Mouse (Mus musculus): ENCODE measurements around the gene Cks1brt. TPM values are rescaled to one million over a fixed set of nuclear protein-coding genes. Genes with fewer than 3 reads are reported as not detected.

Cks1brt gene
- total and polyA plus RNA-seq, 3 experiments = not detected

DNA sequence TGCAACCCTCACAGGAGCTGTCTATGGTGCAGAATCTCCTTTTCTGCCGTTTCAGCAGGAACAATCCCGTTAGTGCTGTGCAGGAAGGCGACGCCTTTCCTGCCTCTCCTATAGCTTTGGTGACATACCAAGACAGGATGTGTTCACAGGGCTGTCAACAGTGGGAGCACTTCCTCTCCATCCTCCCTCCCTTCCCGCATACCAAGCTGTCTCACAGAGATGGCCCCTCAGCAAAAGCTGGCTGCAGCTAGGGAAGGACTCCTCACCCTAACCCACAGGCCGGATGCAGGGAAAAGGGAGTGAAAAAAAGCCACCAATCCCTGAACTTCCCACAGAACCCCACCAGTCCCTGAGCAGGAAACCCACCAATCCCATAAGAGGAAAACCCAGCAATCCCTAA, 69.3 kb downstream of the Cks1brt start:
- H3K9ac ChIP-seq (ENCODE audit: insufficient read depth, low read depth) = no peak overlapping the region
- H3K27me3 ChIP-seq (replicated peaks) = peaks cover 36% of the 10 kb centered on the region
- no peak for DNase-seq (ENCODE audit: extremely low read depth)
- H3K79me2 ChIP-seq (replicated peaks; ENCODE audit: control insufficient read depth, extremely low read depth, insufficient read depth, poor library complexity, severe bottlenecking) = no peaks in the 10 kb centered on the region
- no peak overlapping the region for H3K27ac ChIP-seq (ENCODE audit: insufficient read depth, low read depth)
- in situ Hi-C loops (cut with MboI; ENCODE audit: low pct_ligation_motif_present, low pct_unique_long_range_greater_than_20kb, low sequenced_read_pairs) (no loop called here), dilution Hi-C loops (cut with MboI; ENCODE audit: extremely low pct_ligation_motif_present, extremely low pct_unique_long_range_greater_than_20kb, low sequenced_read_pairs) (no loop called here)
- no peak overlapping the region for H3K4me3 ChIP-seq (replicated peaks in 1 of 3; ENCODE audit: low read depth in 2 of 3, low read length in 2 of 3, poor library complexity in 1 of 3)
- H3K4me1 ChIP-seq (ENCODE audit: control insufficient read depth in 1 of 2, insufficient read depth in 2 of 2) = 0 out of 4 replicates have a peak, but pooled peaks cover 0 to 2% of the 10 kb centered on the region in 2 experiments
- TF ChIP-seq NRF1 (IDR thresholded peaks at IDR 0.05; ENCODE audit: low read depth, low read length) (no peak), RAD21 (IDR thresholded peaks at IDR 0.05; ENCODE audit: low read depth, low read length) (no peak), POLR2AphosphoS2 (IDR thresholded peaks at IDR 0.05; ENCODE audit: low read depth, low read length) (no peak)
- no peaks in the 10 kb centered on the region for H3K36me3 ChIP-seq (replicated peaks in 1 of 2; ENCODE audit: control insufficient read depth in 1 of 2, insufficient read depth in 1 of 2, low read length in 1 of 2)
- no peak overlapping the region for H3K4me2 ChIP-seq (ENCODE audit: insufficient read depth, low read depth, poor library complexity, severe bottlenecking)
- peaks cover 4% of the 10 kb centered on the region for H3K9me3 ChIP-seq (replicated peaks; ENCODE audit: low read length)

Other genes with a start within 250 kb of the Cks1brt start
Only the 20 nearest of the 24 such genes appear.
- 0.17 and 0.21 TPM in 2 replicates for gene Rtbdn, start 204.9 kb upstream of the Cks1brt start, total RNA-seq (2012; rRNA removed)
- gene Rtbdn, start 204.9 kb upstream of the Cks1brt start, total RNA-seq (2014; rRNA removed) = not detected in 2 replicates
- gene Rtbdn, start 204.9 kb upstream of the Cks1brt start, polyA plus RNA-seq (2012; ENCODE audit: insufficient read length, low read depth) = 0.93 and 1.8 TPM in 2 replicates
- gene Gm49661, start 182.5 kb upstream of the Cks1brt start, total RNA-seq (2012; rRNA removed) = 1.8 and 3.1 TPM in 2 replicates
- not detected in 2 replicates for gene Gm49661, start 182.5 kb upstream of the Cks1brt start, total RNA-seq (2014; rRNA removed)
- not detected in 2 replicates for gene Gm49661, start 182.5 kb upstream of the Cks1brt start, polyA plus RNA-seq (2012; ENCODE audit: insufficient read length, low read depth)
- 218 and 231 TPM in 2 replicates for gene Prdx2, start 182.3 kb upstream of the Cks1brt start, total RNA-seq (2012; rRNA removed)
- 231 and 232 TPM in 2 replicates for gene Prdx2, start 182.3 kb upstream of the Cks1brt start, total RNA-seq (2014; rRNA removed)
- 158 and 159 TPM in 2 replicates for gene Prdx2, start 182.3 kb upstream of the Cks1brt start, polyA plus RNA-seq (2012; ENCODE audit: insufficient read length, low read depth)
- 104 and 115 TPM in 2 replicates for gene Rnaseh2a, start 182.2 kb upstream of the Cks1brt start, total RNA-seq (2012; rRNA removed)
- gene Rnaseh2a, start 182.2 kb upstream of the Cks1brt start, total RNA-seq (2014; rRNA removed) = 71.6 and 76.2 TPM in 2 replicates
- gene Rnaseh2a, start 182.2 kb upstream of the Cks1brt start, polyA plus RNA-seq (2012; ENCODE audit: insufficient read length, low read depth) = 83.1 and 88.1 TPM in 2 replicates
- gene Junb, start 173.2 kb upstream of the Cks1brt start, total RNA-seq (2012; rRNA removed) = 226 and 342 TPM in 2 replicates
- gene Junb, start 173.2 kb upstream of the Cks1brt start, total RNA-seq (2014; rRNA removed) = 175 and 217 TPM in 2 replicates
- gene Junb, start 173.2 kb upstream of the Cks1brt start, polyA plus RNA-seq (2012; ENCODE audit: insufficient read length, low read depth) = 63.4 and 66.4 TPM in 2 replicates
- gene Hook2, start 161.3 kb upstream of the Cks1brt start, total RNA-seq (2012; rRNA removed) = 17.6 and 24.7 TPM in 2 replicates
- gene Hook2, start 161.3 kb upstream of the Cks1brt start, total RNA-seq (2014; rRNA removed) = 7.1 TPM in 2 replicates
- gene Hook2, start 161.3 kb upstream of the Cks1brt start, polyA plus RNA-seq (2012; ENCODE audit: insufficient read length, low read depth) = 9.8 and 11.7 TPM in 2 replicates
- gene Best2, start 137.4 kb upstream of the Cks1brt start, total RNA-seq (2012; rRNA removed) = 0.21 TPM in 1 of 2 replicates, not detected in the other
- gene Best2, start 137.4 kb upstream of the Cks1brt start, total RNA-seq (2014; rRNA removed) = not detected in 2 replicates
- 0.23 TPM in 1 of 2 replicates, not detected in the other for gene Best2, start 137.4 kb upstream of the Cks1brt start, polyA plus RNA-seq (2012; ENCODE audit: insufficient read length, low read depth)
- gene Asna1, start 126.6 kb upstream of the Cks1brt start, total RNA-seq (2012; rRNA removed) = 109 and 125 TPM in 2 replicates
- 108 and 119 TPM in 2 replicates for gene Asna1, start 126.6 kb upstream of the Cks1brt start, total RNA-seq (2014; rRNA removed)
- 127 and 132 TPM in 2 replicates for gene Asna1, start 126.6 kb upstream of the Cks1brt start, polyA plus RNA-seq (2012; ENCODE audit: insufficient read length, low read depth)
- gene Trir, start 125.1 kb upstream of the Cks1brt start, total RNA-seq (2012; rRNA removed) = 151 and 202 TPM in 2 replicates
- gene Trir, start 125.1 kb upstream of the Cks1brt start, total RNA-seq (2014; rRNA removed) = 190 and 209 TPM in 2 replicates
- gene Trir, start 125.1 kb upstream of the Cks1brt start, polyA plus RNA-seq (2012; ENCODE audit: insufficient read length, low read depth) = 185 and 244 TPM in 2 replicates
- 48.0 and 50.4 TPM in 2 replicates for gene Tnpo2, start 115.0 kb upstream of the Cks1brt start, total RNA-seq (2012; rRNA removed)
- gene Tnpo2, start 115.0 kb upstream of the Cks1brt start, total RNA-seq (2014; rRNA removed) = 36.3 and 41.2 TPM in 2 replicates
- 45.1 and 57.0 TPM in 2 replicates for gene Tnpo2, start 115.0 kb upstream of the Cks1brt start, polyA plus RNA-seq (2012; ENCODE audit: insufficient read length, low read depth)
- gene Fbxw9, start 91.9 kb upstream of the Cks1brt start, total RNA-seq (2012; rRNA removed) = 14.1 and 21.9 TPM in 2 replicates
- gene Fbxw9, start 91.9 kb upstream of the Cks1brt start, total RNA-seq (2014; rRNA removed) = 6.4 and 7.3 TPM in 2 replicates
- gene Fbxw9, start 91.9 kb upstream of the Cks1brt start, polyA plus RNA-seq (2012; ENCODE audit: insufficient read length, low read depth) = 10.4 and 11.7 TPM in 2 replicates
- not detected in 2 replicates for gene Gm5741, start 83.9 kb upstream of the Cks1brt start, total RNA-seq (2012; rRNA removed)
- not detected in 2 replicates for gene Gm5741, start 83.9 kb upstream of the Cks1brt start, total RNA-seq (2014; rRNA removed)
- gene Gm5741, start 83.9 kb upstream of the Cks1brt start, polyA plus RNA-seq (2012; ENCODE audit: insufficient read length, low read depth) = 1.0 TPM in 1 of 2 replicates, not detected in the other
- gene Dhps, start 80.2 kb upstream of the Cks1brt start, total RNA-seq (2012; rRNA removed) = 44.7 and 66.4 TPM in 2 replicates
- 60.1 and 64.6 TPM in 2 replicates for gene Dhps, start 80.2 kb upstream of the Cks1brt start, total RNA-seq (2014; rRNA removed)
- 77.3 and 88.5 TPM in 2 replicates for gene Dhps, start 80.2 kb upstream of the Cks1brt start, polyA plus RNA-seq (2012; ENCODE audit: insufficient read length, low read depth)
- gene Wdr83os, start 71.2 kb upstream of the Cks1brt start, total RNA-seq (2012; rRNA removed) = 34.3 and 40.9 TPM in 2 replicates
- 38.5 and 43.5 TPM in 2 replicates for gene Wdr83os, start 71.2 kb upstream of the Cks1brt start, total RNA-seq (2014; rRNA removed)
- gene Wdr83os, start 71.2 kb upstream of the Cks1brt start, polyA plus RNA-seq (2012; ENCODE audit: insufficient read length, low read depth) = 98.3 and 103 TPM in 2 replicates
- gene Wdr83, start 70.6 kb upstream of the Cks1brt start, total RNA-seq (2012; rRNA removed) = 24.6 and 25.8 TPM in 2 replicates
- 4.8 and 5.5 TPM in 2 replicates for gene Wdr83, start 70.6 kb upstream of the Cks1brt start, total RNA-seq (2014; rRNA removed)
- 34.4 and 35.6 TPM in 2 replicates for gene Wdr83, start 70.6 kb upstream of the Cks1brt start, polyA plus RNA-seq (2012; ENCODE audit: insufficient read length, low read depth)
- 45.6 and 47.9 TPM in 2 replicates for gene Man2b1, start 68.7 kb upstream of the Cks1brt start, total RNA-seq (2012; rRNA removed)
- gene Man2b1, start 68.7 kb upstream of the Cks1brt start, total RNA-seq (2014; rRNA removed) = 29.1 and 29.7 TPM in 2 replicates
- 36.8 and 40.7 TPM in 2 replicates for gene Man2b1, start 68.7 kb upstream of the Cks1brt start, polyA plus RNA-seq (2012; ENCODE audit: insufficient read length, low read depth)
- gene Zfp791, start 28.8 kb upstream of the Cks1brt start, total RNA-seq (2012; rRNA removed) = 0.98 and 1.3 TPM in 2 replicates
- 0.72 and 1.1 TPM in 2 replicates for gene Zfp791, start 28.8 kb upstream of the Cks1brt start, total RNA-seq (2014; rRNA removed)
- 0.81 and 1.3 TPM in 2 replicates for gene Zfp791, start 28.8 kb upstream of the Cks1brt start, polyA plus RNA-seq (2012; ENCODE audit: insufficient read length, low read depth)
- not detected in 2 replicates for gene Olfr371, start 74.1 kb downstream of the Cks1brt start, total RNA-seq (2012; rRNA removed)
- gene Olfr371, start 74.1 kb downstream of the Cks1brt start, total RNA-seq (2014; rRNA removed) = not detected in 2 replicates
- gene Olfr371, start 74.1 kb downstream of the Cks1brt start, polyA plus RNA-seq (2012; ENCODE audit: insufficient read length, low read depth) = not detected in 2 replicates
- 97.2 and 121 TPM in 2 replicates for gene Orc6, start 147.7 kb downstream of the Cks1brt start, total RNA-seq (2012; rRNA removed)
- gene Orc6, start 147.7 kb downstream of the Cks1brt start, total RNA-seq (2014; rRNA removed) = 238 and 242 TPM in 2 replicates
- gene Orc6, start 147.7 kb downstream of the Cks1brt start, polyA plus RNA-seq (2012; ENCODE audit: insufficient read length, low read depth) = 134 and 140 TPM in 2 replicates
- 79.8 and 85.9 TPM in 2 replicates for gene Vps35, start 147.9 kb downstream of the Cks1brt start, total RNA-seq (2012; rRNA removed)
- gene Vps35, start 147.9 kb downstream of the Cks1brt start, total RNA-seq (2014; rRNA removed) = 163 and 197 TPM in 2 replicates
- gene Vps35, start 147.9 kb downstream of the Cks1brt start, polyA plus RNA-seq (2012; ENCODE audit: insufficient read length, low read depth) = 92.5 and 99.2 TPM in 2 replicates

Measured in CH12.LX (cell line).